8 mouse cellular contexts compared by ENCODE assay signal in genomic region chr13:63112598-63113372, GRCm38 (mm10).
A peak's percentile ranks its signal among the peaks of the same experiment; 100 is the strongest.
DNase-seq lines count a peak whose midpoint lies in the region; ATAC-seq and TF ChIP-seq lines count a peak whose summit lies in the region.

No protein-coding gene starts in this region.

- H3K27me3 ChIP-seq in kidney, embryonic 15.5 days: no peaks in the 10 kb centered on the region
- no peaks in the 10 kb centered on the region for H3K27me3 ChIP-seq in hindbrain, embryonic 13.5 days
- H3K27me3 ChIP-seq in midbrain, embryonic 13.5 days: no peaks in the 10 kb centered on the region
- H3K27me3 ChIP-seq in cerebellum, adult 2 months (ENCODE audit: control insufficient read depth, insufficient read depth, low read length): no peaks in the 10 kb centered on the region

- H3K9ac ChIP-seq in kidney, embryonic 15.5 days: no peak overlapping the region
- no peak overlapping the region for H3K9ac ChIP-seq in hindbrain, embryonic 13.5 days
- no peak overlapping the region for H3K9ac ChIP-seq in midbrain, embryonic 13.5 days (replicated peaks)

- H3K36me3 ChIP-seq in kidney, embryonic 15.5 days: no peaks in the 10 kb centered on the region
- H3K36me3 ChIP-seq in hindbrain, embryonic 13.5 days: no peaks in the 10 kb centered on the region
- H3K36me3 ChIP-seq in midbrain, embryonic 13.5 days: no peaks in the 10 kb centered on the region

- peak overlapping the region; percentile 79 for H3K27ac ChIP-seq in kidney, embryonic 15.5 days
- peak overlapping the region; percentile 100 for H3K27ac ChIP-seq in bone marrow macrophage, adult 2 months (ENCODE audit: insufficient read depth, low read depth, low read length)
- peak overlapping the region; percentile 8; the same call in 1 of the 2 replicates for H3K27ac ChIP-seq in hindbrain, embryonic 13.5 days
- peak overlapping the region; percentile 70 for H3K27ac ChIP-seq in midbrain, embryonic 13.5 days
- H3K27ac ChIP-seq in cerebellum, adult 2 months (ENCODE audit: insufficient read depth, low read length): no peak overlapping the region

- peak; percentile 59; the same call in 1 of the 2 replicates for ATAC-seq in kidney, embryonic 15.5 days (replicated peaks; ENCODE audit: low FRiP score)
- ATAC-seq in hindbrain, embryonic 13.5 days (ENCODE audit: low FRiP score): no peak
- peak; percentile 83 for ATAC-seq in midbrain, embryonic 13.5 days

- TF ChIP-seq CTCF in bone marrow macrophage, adult 2 months (IDR thresholded peaks at IDR 0.05; ENCODE audit: low read depth, low read length): no peak
- no peak for TF ChIP-seq CTCF in cerebellum, adult 2 months (IDR thresholded peaks at IDR 0.05; ENCODE audit: borderline replicate concordance, insufficient read depth, low read depth, low read length)

- DNase-seq in kidney, adult 8-10 months: no peak
- no peak for DNase-seq in right cerebral cortex, postnatal 10 days (ENCODE audit: low spot score in 2 of 2)
- DNase-seq in cerebellum, adult 2 months: no peak
- no peak for DNase-seq in layer of hippocampus, postnatal 36 days

- no peak for TF ChIP-seq POLR2A in bone marrow macrophage, adult 2 months (IDR thresholded peaks at IDR 0.05; ENCODE audit: borderline replicate concordance, low read depth, low read length)
- no peak for TF ChIP-seq POLR2A in cerebellum, adult 2 months (IDR thresholded peaks at IDR 0.05; ENCODE audit: borderline replicate concordance, insufficient read depth, low read length)

- H3K4me1 ChIP-seq in kidney, embryonic 15.5 days: peaks cover 30% of the 10 kb centered on the region
- H3K4me1 ChIP-seq in bone marrow macrophage, adult 2 months (ENCODE audit: control insufficient read depth, insufficient read depth, low read length): peaks cover 70% of the 10 kb centered on the region
- peaks cover 15% of the 10 kb centered on the region for H3K4me1 ChIP-seq in hindbrain, embryonic 13.5 days (replicated peaks)
- H3K4me1 ChIP-seq in midbrain, embryonic 13.5 days (replicated peaks): peaks cover 25% of the 10 kb centered on the region
- peaks cover 4% of the 10 kb centered on the region; the same call in 1 of the 2 replicates for H3K4me1 ChIP-seq in cerebellum, adult 2 months (ENCODE audit: control insufficient read depth, insufficient read depth, low read length)

- no peak overlapping the region for H3K4me2 ChIP-seq in kidney, embryonic 15.5 days
- H3K4me2 ChIP-seq in hindbrain, embryonic 13.5 days: no peak overlapping the region
- no peak overlapping the region for H3K4me2 ChIP-seq in midbrain, embryonic 13.5 days (replicated peaks)

- no peak overlapping the region for H3K4me3 ChIP-seq in kidney, embryonic 15.5 days (replicated peaks)
- no peak overlapping the region for H3K4me3 ChIP-seq in bone marrow macrophage, adult 2 months (ENCODE audit: insufficient read depth, low read length)
- H3K4me3 ChIP-seq in hindbrain, embryonic 13.5 days: no peak overlapping the region
- H3K4me3 ChIP-seq in midbrain, embryonic 13.5 days (replicated peaks): no peak overlapping the region
- H3K4me3 ChIP-seq in cerebellum, adult 2 months (replicated peaks; ENCODE audit: insufficient read depth, low read depth, low read length): no peak overlapping the region

- H3K9me3 ChIP-seq in kidney, embryonic 15.5 days (replicated peaks): no peaks in the 10 kb centered on the region
- H3K9me3 ChIP-seq in hindbrain, embryonic 13.5 days: no peaks in the 10 kb centered on the region
- H3K9me3 ChIP-seq in midbrain, embryonic 13.5 days: no peaks in the 10 kb centered on the region

- 51% methylated on average over 10 of the region's 10 CpGs for WGBS in kidney, embryonic 15.5 days
- 52% methylated on average over 10 of the region's 10 CpGs for WGBS in hindbrain, embryonic 13.5 days
- WGBS in midbrain, embryonic 13.5 days: 32% methylated on average over 10 of the region's 10 CpGs
- WGBS in cerebellum, adult 2 months: 75% methylated on average over 10 of the region's 10 CpGs
